Comparison of ENCODE assay signal across 13 mouse cellular contexts in genomic region chr1:172019863-172020521, GRCm38 (mm10). TPM values are rescaled to one million over a fixed set of nuclear protein-coding genes. Genes with fewer than 3 reads are reported as not detected.
A peak's percentile ranks its signal among the peaks of the same experiment; 100 is the strongest.
DNase-seq lines count a peak whose midpoint lies in the region; ATAC-seq and TF ChIP-seq lines count a peak whose summit lies in the region.
"Had no signal": no experiment of that assay in that cellular context is flagged by ENCODE, and none has a peak within 500 bp of the region (broad histone marks: within the 10 kb centered on the region; RNA-seq: fewer than 3 reads in every experiment).

No protein-coding gene starts in this region.

- peaks cover 85% of the 10 kb centered on the region for H3K4me1 ChIP-seq in kidney, embryonic 15.5 days
- H3K4me1 ChIP-seq in forebrain, embryonic 14.5 days (ENCODE audit: control insufficient read depth, insufficient read depth, low read length): peaks cover 90% of the 10 kb centered on the region
- H3K4me1 ChIP-seq in neural tube, embryonic 12.5 days: peaks cover 96% of the 10 kb centered on the region

- H3K9me3 ChIP-seq in kidney, embryonic 15.5 days (replicated peaks): no peaks in the 10 kb centered on the region
- no peaks in the 10 kb centered on the region for H3K9me3 ChIP-seq in forebrain, embryonic 14.5 days (replicated peaks; ENCODE audit: control insufficient read depth, low read length)
- no peaks in the 10 kb centered on the region for H3K9me3 ChIP-seq in neural tube, embryonic 12.5 days
- H3K9me3 ChIP-seq: heart, embryonic 15.5 days had no signal

- ATAC-seq in kidney, embryonic 15.5 days (replicated peaks; ENCODE audit: low FRiP score): 0 out of 2 replicates have a peak, but pooled peaks have one; percentile 21
- ATAC-seq in forebrain, embryonic 14.5 days: no peak
- ATAC-seq in neural tube, embryonic 12.5 days (ENCODE audit: low FRiP score, low read depth): no peak
- no peak for ATAC-seq in inflammation-experienced regulatory T-cells, adult 6 months
- ATAC-seq: Patski had no signal

- 44% methylated on average over 10 of the region's 10 CpGs for WGBS in kidney, embryonic 15.5 days
- 57% methylated on average over 8 of the region's 10 CpGs for WGBS in forebrain, embryonic 14.5 days
- 60% methylated on average over 10 of the region's 10 CpGs for WGBS in neural tube, embryonic 12.5 days

- no peak overlapping the region for H3K4me3 ChIP-seq in kidney, embryonic 15.5 days (replicated peaks)
- H3K4me3 ChIP-seq in forebrain, embryonic 14.5 days (ENCODE audit: low read depth, low read length): no peak overlapping the region
- no peak overlapping the region for H3K4me3 ChIP-seq in neural tube, embryonic 12.5 days
- H3K4me3 ChIP-seq: heart, embryonic 15.5 days had no signal

- no peak overlapping the region for H3K4me2 ChIP-seq in kidney, embryonic 15.5 days
- H3K4me2 ChIP-seq in forebrain, embryonic 14.5 days (ENCODE audit: low read length): peak overlapping the region; percentile 34
- peak overlapping the region; percentile 55 for H3K4me2 ChIP-seq in neural tube, embryonic 12.5 days (replicated peaks)
- H3K4me2 ChIP-seq: heart, embryonic 15.5 days had no signal

- TF ChIP-seq POLR2A in brain, embryonic 14.5 days (IDR thresholded peaks at IDR 0.05; ENCODE audit: borderline replicate concordance, extremely low read depth, insufficient read depth, insufficient read length, poor library complexity, severe bottlenecking): no peak

- peaks cover 3% of the 10 kb centered on the region; the same call in 1 of the 2 replicates for H3K36me3 ChIP-seq in kidney, embryonic 15.5 days
- peaks cover 23% of the 10 kb centered on the region; the same call in 1 of the 2 replicates for H3K36me3 ChIP-seq in forebrain, embryonic 14.5 days (ENCODE audit: control insufficient read depth, insufficient read depth, low read length)
- peaks cover 11% of the 10 kb centered on the region; the same call in 1 of the 2 replicates for H3K36me3 ChIP-seq in neural tube, embryonic 12.5 days
- H3K36me3 ChIP-seq: heart, embryonic 15.5 days had no signal

- H3K27me3 ChIP-seq in kidney, embryonic 15.5 days: no peaks in the 10 kb centered on the region
- H3K27me3 ChIP-seq in forebrain, embryonic 14.5 days (replicated peaks; ENCODE audit: control insufficient read depth, insufficient read depth, low read length): no peaks in the 10 kb centered on the region
- H3K27me3 ChIP-seq in neural tube, embryonic 12.5 days (replicated peaks): no peaks in the 10 kb centered on the region
- H3K27me3 ChIP-seq: heart, embryonic 15.5 days; Patski had no signal

- peak overlapping the region; percentile 48; the same call in 1 of the 2 replicates for H3K27ac ChIP-seq in kidney, embryonic 15.5 days
- peak overlapping the region; percentile 88; the same call in 1 of the 2 replicates for H3K27ac ChIP-seq in forebrain, embryonic 14.5 days (ENCODE audit: low read depth, low read length)
- H3K27ac ChIP-seq in neural tube, embryonic 12.5 days: 0 out of 2 replicates have a peak overlapping the region, but pooled peaks have one; percentile 4
- H3K27ac ChIP-seq: heart, embryonic 15.5 days; liver, embryonic 14.5 days had no signal

- TF ChIP-seq CTCF in brain, embryonic 14.5 days (IDR thresholded peaks at IDR 0.05; ENCODE audit: borderline replicate concordance, extremely low read depth, insufficient read depth, insufficient read length): no peak

- H3K9ac ChIP-seq in kidney, embryonic 15.5 days: no peak overlapping the region
- H3K9ac ChIP-seq in forebrain, embryonic 14.5 days (ENCODE audit: low read length): no peak overlapping the region; the same call in 1 of the 2 replicates
- H3K9ac ChIP-seq in neural tube, embryonic 12.5 days: 0 out of 2 replicates have a peak overlapping the region, but pooled peaks have one; percentile 30
- H3K9ac ChIP-seq: heart, embryonic 15.5 days; liver, embryonic 14.5 days had no signal

- DNase-seq in kidney, adult 18-20 months: no peak
- DNase-seq in brain, embryonic 14.5 days (ENCODE audit: low read depth): peak; percentile 49
- DNase-seq in forebrain, embryonic 14.5 days (ENCODE audit: low spot score): no peak
- no peak for DNase-seq in thymus, postnatal 14 days
- DNase-seq: adrenal gland, adult 8-10 months had no signal

RNA-seq across cellular contexts. Expression of gene Vangl2, which starts 8.3 kb away (rescaled TPM):
- polyA plus RNA-seq in kidney, embryonic 15.5 days (2015; fragmentation: Nextera tagmentation; extraction: Ambion mirVana): 17.3 and 17.6 TPM in 2 replicates
- polyA plus RNA-seq in brain, embryonic 14.5 days (2012; rRNA removed): 61.5 and 87.3 TPM in 2 replicates
- 45.1 and 55.8 TPM in 2 replicates for polyA plus RNA-seq in forebrain, embryonic 14.5 days (2014; fragmentation: Nextera tagmentation; extraction: Ambion mirVana)
- 66.0 and 69.7 TPM in 2 replicates for polyA plus RNA-seq in neural tube, embryonic 12.5 days (2016; fragmentation: Nextera tagmentation; extraction: Ambion mirVana)
- polyA plus RNA-seq in inflammation-experienced regulatory T-cells, adult 6 months (2017; shearing (Covaris generic)): under 1 TPM; 0.57 to 0.66 (median 0.64) TPM

RNA-seq across cellular contexts. Expression of gene Nhlh1, which starts 37.4 kb away (rescaled TPM):
- not detected in 2 replicates for polyA plus RNA-seq in kidney, embryonic 15.5 days (2015; fragmentation: Nextera tagmentation; extraction: Ambion mirVana)
- 14.8 and 19.3 TPM in 2 replicates for polyA plus RNA-seq in brain, embryonic 14.5 days (2012; rRNA removed)
- 4.5 and 7.4 TPM in 2 replicates for polyA plus RNA-seq in forebrain, embryonic 14.5 days (2014; fragmentation: Nextera tagmentation; extraction: Ambion mirVana)
- 18.2 and 21.7 TPM in 2 replicates for polyA plus RNA-seq in neural tube, embryonic 12.5 days (2016; fragmentation: Nextera tagmentation; extraction: Ambion mirVana)
- not detected for polyA plus RNA-seq in inflammation-experienced regulatory T-cells, adult 6 months (2017; shearing (Covaris generic))
- polyA plus RNA-seq: heart, embryonic 15.5 days; intestine, postnatal 0 days; liver, embryonic 14.5 days; Patski; thymus, postnatal 0 days had no signal

Comparison
In these comparisons a context has a peak if more than half of its experiments do, and no peak if none do; other contexts are left out.
1. H3K27ac ChIP-seq: peak in every context shown above with its lines; median percentile 88 in forebrain, embryonic 14.5 days; 48 in kidney, embryonic 15.5 days; 4 in neural tube, embryonic 12.5 days.
2. RNA of gene Vangl2, which starts 8.3 kb away (polyA plus RNA-seq): 61.5 to 87.3 TPM in brain, embryonic 14.5 days, 66.0 to 69.7 TPM in neural tube, embryonic 12.5 days, 45.1 to 55.8 TPM in forebrain, embryonic 14.5 days and 17.3 to 17.6 TPM in kidney, embryonic 15.5 days; 0.57 to 0.66 TPM in inflammation-experienced regulatory T-cells, adult 6 months; every median in the first group is over 10 times any median in the second.